Mouse (Mus musculus) liver, adult 2 months (tissue): ENCODE data around the gene Zp3.

Experiments
- CTCF ChIP-seq: fragments of 200-500 bp; IDR thresholded peaks from 2 replicates; pipeline ENCODE4 v1.5.1; 2011; ENCODE audit warnings: low read depth, low read length, control low read depth
- POLR2A ChIP-seq: fragments of 200-500 bp; IDR thresholded peaks from 2 replicates; pipeline ENCODE4 v1.6.1; 2011; ENCODE audit warnings: low read length, control low read depth; ENCODE audit not compliant: insufficient read depth; ENCODE audit errors: extremely low read depth

GRCm38 (mm10) chr5:135935176-135935523, 44.7 kb upstream of the Zp3 start:
- no peak for TF ChIP-seq CTCF
- no peak for TF ChIP-seq POLR2A
